Mouse (Mus musculus) kidney, adult 2 months (tissue): ENCODE results near the gene Rnf10. TPM values are rescaled to one million over a fixed set of nuclear protein-coding genes. Genes with fewer than 3 reads are reported as not detected.

Source experiments
- DNase-seq: peaks from one replicate; pipeline ENCODE4 v3.0.0; 2021
- H3K27ac ChIP-seq: fragments of 200-500 bp; 2 replicates; pipeline ENCODE4 v1.5.1; 2012; ENCODE audit warnings: low read depth, low read length, control low read depth, inconsistent platforms; ENCODE audit not compliant: insufficient read depth
- H3K27me3 ChIP-seq: fragments of 200-500 bp; replicated peaks from 2 replicates; pipeline ENCODE4 v1.6.1; 2012; ENCODE audit warnings: mild to moderate bottlenecking, moderate library complexity, low read length, inconsistent platforms; ENCODE audit not compliant: control insufficient read depth, insufficient read depth
- H3K36me3 ChIP-seq: fragments of 200-500 bp; 2 replicates; pipeline ENCODE4 v1.6.1; 2012; ENCODE audit warnings: mild to moderate bottlenecking, moderate library complexity, low read length, inconsistent platforms; ENCODE audit not compliant: control insufficient read depth, insufficient read depth
- H3K4me1 ChIP-seq: fragments of 200-500 bp; 2 replicates; pipeline ENCODE4 v1.6.1; 2011; ENCODE audit warnings: low read length; ENCODE audit not compliant: control insufficient read depth, insufficient read depth
- H3K4me3 ChIP-seq: fragments of 200-500 bp; 2 replicates; pipeline ENCODE4 v1.5.1; 2011; ENCODE audit warnings: mild to moderate bottlenecking, low read depth, low read length, control low read depth; ENCODE audit not compliant: insufficient read depth
- CTCF ChIP-seq: fragments of 200-500 bp; conservative IDR thresholded peaks from 2 replicates; pipeline ENCODE4 v1.5.1; 2011; ENCODE audit warnings: low read depth, mild to moderate bottlenecking, control low read depth, low read length, moderate library complexity, mixed read lengths; ENCODE audit not compliant: insufficient read depth, insufficient read length
- POLR2A ChIP-seq: fragments of 200-500 bp; IDR thresholded peaks from one replicate; pipeline ENCODE4 v1.6.1; 2011; ENCODE audit warnings: low read depth, low read length, control low read depth
- WGBS: fragments of 180-500 bp; shearing (Covaris S2); methylation state at CpG from one replicate; pipeline ENCODE4 v1.1.7; 2018; 5-methylcytosine and 5-hydroxymethylcytosine counted together
- polyA plus RNA-seq: library from polyadenylated mRNA; depleted of rRNA; stranded (reverse); fragments of >200 nt; gene quantifications from 2 replicates; pipeline ENCODE4 v1.2.3, GENCODE M21; 2012

Gene Rnf10
- polyA plus RNA-seq, 1 experiment, result 129 TPM

GRCm38 (mm10) chr5:115274353-115274752, 1.7 kb upstream of the Rnf10 start:
- 55% methylated on average over 1 of the region's 1 CpGs for WGBS
- DNase-seq, result no peak
- TF ChIP-seq CTCF, result no peak
- TF ChIP-seq POLR2A, result no peak
- Histone ChIP-seq H3K4me1 (peaks cover 14% of the 10 kb centered on the region), H3K27me3 (no peaks in the 10 kb centered on the region), H3K4me3 (no peak overlapping the region), H3K36me3 (no peaks in the 10 kb centered on the region), H3K27ac (no peak overlapping the region)

- no peaks in the 10 kb centered on the region for H3K27me3 ChIP-seq
- no peak overlapping the region for H3K4me3 ChIP-seq
- no peaks in the 10 kb centered on the region for H3K36me3 ChIP-seq
- DNase-seq, result no peak
- peaks cover 21% of the 10 kb centered on the region for H3K4me1 ChIP-seq
- H3K27ac ChIP-seq, result no peak overlapping the region
- WGBS, result 75% methylated on average over 6 of the region's 6 CpGs
- TF ChIP-seq CTCF, result no peak
- TF ChIP-seq POLR2A, result no peak
Observed at GRCm38 (mm10) chr5:115273549-115274135, 944 bp upstream of the Rnf10 start.

- Histone ChIP-seq H3K4me3 (peak overlapping the region; percentile 96), H3K27ac (peak overlapping the region; percentile 87), H3K4me1 (peaks cover 28% of the 10 kb centered on the region), H3K36me3 (no peaks in the 10 kb centered on the region), H3K27me3 (no peaks in the 10 kb centered on the region)
- WGBS, result under 1% methylated on average over 77 of the region's 77 CpGs
- no peak for TF ChIP-seq POLR2A
- no peak for TF ChIP-seq CTCF
- DNase-seq, result peak; percentile 46
Observed at GRCm38 (mm10) chr5:115271931-115272811, 527 bp downstream of the Rnf10 start.

- H3K27ac ChIP-seq, result no peak overlapping the region
- no peak for DNase-seq
- TF ChIP-seq POLR2A, result no peak
- no peak for TF ChIP-seq CTCF
- H3K36me3 ChIP-seq, result no peaks in the 10 kb centered on the region
- H3K4me1 ChIP-seq, result peaks cover 37% of the 10 kb centered on the region
- H3K27me3 ChIP-seq, result no peaks in the 10 kb centered on the region
- WGBS, result 77% methylated on average over 1 of the region's 1 CpGs
- no peak overlapping the region for H3K4me3 ChIP-seq
Observed at GRCm38 (mm10) chr5:115269969-115270368, 2.7 kb downstream of the Rnf10 start.

- 19% methylated on average over 3 of the region's 3 CpGs for WGBS
- H3K27ac ChIP-seq, result no peak overlapping the region
- DNase-seq, result peak; percentile 67
Observed at GRCm38 (mm10) chr5:115268266-115268665, 4.4 kb downstream of the Rnf10 start.

GRCm38 (mm10) chr5:115267469-115268045, 5.1 kb downstream of the Rnf10 start:
- no peak for DNase-seq
- no peaks in the 10 kb centered on the region for H3K27me3 ChIP-seq
- no peaks in the 10 kb centered on the region for H3K36me3 ChIP-seq
- no peak overlapping the region for H3K4me3 ChIP-seq
- H3K27ac ChIP-seq, result peak overlapping the region; percentile 53; the same call in 1 of the 2 replicates
- peaks cover 45% of the 10 kb centered on the region for H3K4me1 ChIP-seq
- no peak for TF ChIP-seq CTCF
- no peak for TF ChIP-seq POLR2A
- 64% methylated on average over 3 of the region's 3 CpGs for WGBS

More at GRCm38 (mm10) chr5:115268266-115268665, 4.4 kb downstream of the Rnf10 start:
- TF ChIP-seq CTCF (no peak), POLR2A (no peak)
- peaks cover 41% of the 10 kb centered on the region for H3K4me1 ChIP-seq
- no peaks in the 10 kb centered on the region for H3K36me3 ChIP-seq
- no peaks in the 10 kb centered on the region for H3K27me3 ChIP-seq
- H3K4me3 ChIP-seq, result no peak overlapping the region
